ENCODE assay signal across 30 mouse cellular contexts in the genomic region with DNA sequence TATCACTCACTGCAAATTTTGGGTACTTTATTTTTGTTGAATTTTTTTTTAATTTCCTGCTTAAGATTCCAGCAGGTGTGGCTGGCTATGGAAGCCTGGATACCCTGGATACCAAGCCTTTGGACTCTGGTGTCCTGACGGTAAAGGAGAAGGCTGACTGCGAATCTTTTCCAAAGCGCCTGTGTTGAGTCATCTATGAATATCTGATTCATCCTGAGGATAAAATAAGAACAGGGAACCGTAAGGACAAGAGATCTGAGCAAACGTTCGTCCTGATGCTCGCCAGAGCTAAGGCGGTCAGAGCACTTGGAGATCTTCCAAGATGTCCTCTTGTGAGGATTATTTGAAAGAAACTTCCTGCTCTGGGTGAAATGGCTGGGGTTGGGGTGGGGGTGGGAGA.
"Had no signal": no experiment of that assay in that cellular context is flagged by ENCODE, and none has a peak within 500 bp of the region (broad histone marks: within the 10 kb centered on the region; RNA-seq: fewer than 3 reads in every experiment).

No protein-coding gene starts in this region.

- H3K9ac ChIP-seq: limb, embryonic 12.5 days; limb, embryonic 13.5 days; limb, embryonic 15.5 days; liver, embryonic 12.5 days; liver, embryonic 13.5 days; liver, embryonic 14.5 days; liver, embryonic 15.5 days; liver, postnatal 0 days; lung, embryonic 15.5 days; midbrain, embryonic 12.5 days; midbrain, embryonic 13.5 days; neural tube, embryonic 12.5 days; neural tube, embryonic 13.5 days had no signal

- H3K4me1 ChIP-seq: limb, embryonic 15.5 days; liver, embryonic 12.5 days; liver, embryonic 13.5 days; liver, embryonic 15.5 days; lung, embryonic 15.5 days; megakaryocyte, embryonic 14.5 days had no signal

- H3K27me3 ChIP-seq: limb, embryonic 12.5 days; limb, embryonic 15.5 days; liver, embryonic 12.5 days; liver, embryonic 13.5 days; liver, embryonic 15.5 days; lung, embryonic 15.5 days; megakaryocyte, embryonic 14.5 days; midbrain, embryonic 12.5 days; midbrain, embryonic 13.5 days; neural tube, embryonic 12.5 days; neural tube, embryonic 13.5 days had no signal

- H3K27ac ChIP-seq: limb, embryonic 10.5 days; limb, embryonic 12.5 days; limb, embryonic 13.5 days; limb, embryonic 15.5 days; liver, embryonic 12.5 days; liver, embryonic 13.5 days; liver, embryonic 14.5 days; liver, embryonic 15.5 days; lung, embryonic 15.5 days; macrophage; midbrain, embryonic 12.5 days; neural tube, embryonic 12.5 days had no signal

- H3K4me3 ChIP-seq: limb, embryonic 10.5 days; limb, embryonic 12.5 days; limb, embryonic 13.5 days; limb, embryonic 15.5 days; liver, embryonic 12.5 days; liver, embryonic 13.5 days; liver, embryonic 15.5 days; lung, embryonic 15.5 days; megakaryocyte, embryonic 14.5 days; midbrain, embryonic 10.5 days; midbrain, embryonic 12.5 days; midbrain, embryonic 13.5 days; myocyte; neural tube, embryonic 12.5 days; neural tube, embryonic 13.5 days had no signal

- H3K4me2 ChIP-seq: limb, embryonic 12.5 days; limb, embryonic 13.5 days; limb, embryonic 15.5 days; liver, embryonic 11.5 days; liver, embryonic 12.5 days; liver, embryonic 13.5 days; liver, embryonic 15.5 days; lung, embryonic 15.5 days; midbrain, embryonic 11.5 days; midbrain, embryonic 12.5 days; midbrain, embryonic 13.5 days; neural tube, embryonic 12.5 days; neural tube, embryonic 13.5 days had no signal

- ATAC-seq: liver, embryonic 12.5 days; liver, postnatal 0 days; lung, postnatal 0 days; midbrain, embryonic 13.5 days; midbrain, embryonic 16.5 days had no signal

- H3K36me3 ChIP-seq: limb, embryonic 10.5 days; limb, embryonic 12.5 days; limb, embryonic 13.5 days; limb, embryonic 15.5 days; liver, embryonic 12.5 days; liver, embryonic 13.5 days; liver, embryonic 15.5 days; lung, embryonic 15.5 days; midbrain, embryonic 10.5 days; midbrain, embryonic 12.5 days; midbrain, embryonic 13.5 days; neural tube, embryonic 12.5 days; neural tube, embryonic 13.5 days had no signal

- H3K9me3 ChIP-seq: limb, embryonic 10.5 days; limb, embryonic 15.5 days; liver, embryonic 12.5 days; liver, embryonic 13.5 days; liver, embryonic 15.5 days; lung, embryonic 15.5 days; neural tube, embryonic 12.5 days; neural tube, embryonic 13.5 days had no signal

- DNase-seq: left cerebral cortex, postnatal 4 days; liver; liver, embryonic 13.5 days; liver, postnatal 0 days; lung, adult 18-20 months; lung, adult 2 months; lung, postnatal 10 days; lung, postnatal 14 days; lung, postnatal 36 days; midbrain, embryonic 14.5 days had no signal
